In genomic region chr10:120257231-120257630, GRCm38 (mm10) we compare ENCODE assay signal across 9 mouse cellular contexts. TPM values are rescaled to one million over a fixed set of nuclear protein-coding genes. Genes with fewer than 3 reads are reported as not detected.
DNase-seq lines count a peak whose midpoint lies in the region; ATAC-seq and TF ChIP-seq lines count a peak whose summit lies in the region.
"Had no signal": no experiment of that assay in that cellular context is flagged by ENCODE, and none has a peak within 500 bp of the region (broad histone marks: within the 10 kb centered on the region; RNA-seq: fewer than 3 reads in every experiment).

No protein-coding gene starts in this region.

- peak; percentile 54 for DNase-seq in kidney, adult 18-20 months
- DNase-seq in MN1 (ENCODE audit: low spot score) = peak; percentile 75
- peak; percentile 6 for DNase-seq in cerebellum, adult 9-11 months
- DNase-seq in heart, postnatal 14 days = peak; percentile 14 to 58
- DNase-seq in left cerebral cortex, adult 2 months (ENCODE audit: extremely low spot score in 1 of 2, low spot score in 2 of 2) = peak; percentile 43 to 46
- DNase-seq in midbrain, postnatal 0 days (ENCODE audit: low spot score) = peak; percentile 88
- no peak for DNase-seq in spleen, postnatal 14 days (ENCODE audit: low spot score in 2 of 2)

- H3K4me3 ChIP-seq in kidney, embryonic 16.5 days (ENCODE audit: low read length) = no peak overlapping the region
- H3K4me3 ChIP-seq in left cerebral cortex, adult 2 months = no peak overlapping the region
- no peak overlapping the region for H3K4me3 ChIP-seq in midbrain, postnatal 0 days (ENCODE audit: low read depth, low read length)
- H3K4me3 ChIP-seq: midbrain, embryonic 12.5 days had no signal

- H3K4me2 ChIP-seq in kidney, embryonic 16.5 days (replicated peaks; ENCODE audit: low read depth, low read length) = no peak overlapping the region
- no peak overlapping the region for H3K4me2 ChIP-seq in midbrain, postnatal 0 days (ENCODE audit: low read depth, low read length, poor library complexity, severe bottlenecking)
- H3K4me2 ChIP-seq: midbrain, embryonic 12.5 days had no signal

- WGBS in kidney, embryonic 16.5 days = 18% methylated on average over 11 of the region's 11 CpGs
- WGBS in midbrain, postnatal 0 days = 23% methylated on average over 11 of the region's 11 CpGs

- no peaks in the 10 kb centered on the region for H3K36me3 ChIP-seq in kidney, embryonic 16.5 days (ENCODE audit: insufficient read depth, low read length)
- no peaks in the 10 kb centered on the region for H3K36me3 ChIP-seq in midbrain, postnatal 0 days (ENCODE audit: insufficient read depth, low read length)
- H3K36me3 ChIP-seq: midbrain, embryonic 12.5 days had no signal

- no peaks in the 10 kb centered on the region for H3K9me3 ChIP-seq in kidney, embryonic 16.5 days (ENCODE audit: low read length)
- H3K9me3 ChIP-seq in midbrain, postnatal 0 days (ENCODE audit: low read length) = no peaks in the 10 kb centered on the region
- H3K9me3 ChIP-seq: midbrain, embryonic 12.5 days had no signal

- H3K9ac ChIP-seq in kidney, embryonic 16.5 days (replicated peaks; ENCODE audit: low read length) = no peak overlapping the region
- H3K9ac ChIP-seq in midbrain, postnatal 0 days (replicated peaks; ENCODE audit: low read length, poor library complexity, severe bottlenecking) = no peak overlapping the region
- H3K9ac ChIP-seq: midbrain, embryonic 12.5 days had no signal

- peak; percentile 69 for TF ChIP-seq CTCF in left cerebral cortex, adult 2 months (IDR thresholded peaks at IDR 0.05)
- TF ChIP-seq CTCF in midbrain, postnatal 0 days (IDR thresholded peaks at IDR 0.05) = peak; percentile 89

- intact Hi-C loops in heart, postnatal 14 days (cut with DNase I) = loop anchor here (5.0 to 10.0 kb wide), 3 partner anchors 410 to 998 kb away; no protein-coding TSS in a partner anchor
- intact Hi-C loops in left cerebral cortex, adult 2 months (cut with DNase I) = loop anchor here (2.0 kb wide), 1 partner anchor 444 kb away; no protein-coding TSS in a partner anchor

- peaks cover 12% of the 10 kb centered on the region for H3K4me1 ChIP-seq in kidney, embryonic 16.5 days (ENCODE audit: insufficient read depth, low read length)
- no peaks in the 10 kb centered on the region for H3K4me1 ChIP-seq in midbrain, postnatal 0 days (ENCODE audit: insufficient read depth, low read length)
- H3K4me1 ChIP-seq: midbrain, embryonic 12.5 days had no signal

- H3K27me3 ChIP-seq in kidney, embryonic 16.5 days (ENCODE audit: insufficient read depth, low read length) = no peaks in the 10 kb centered on the region
- H3K27me3 ChIP-seq in midbrain, postnatal 0 days (ENCODE audit: insufficient read depth, low read length) = no peaks in the 10 kb centered on the region

- ATAC-seq in kidney, embryonic 16.5 days (ENCODE audit: low FRiP score, low TSS enrichment) = no peak
- ATAC-seq in midbrain, postnatal 0 days (ENCODE audit: low FRiP score) = no peak

- H3K27ac ChIP-seq in kidney, embryonic 16.5 days (ENCODE audit: low read length) = no peak overlapping the region
- no peak overlapping the region for H3K27ac ChIP-seq in left cerebral cortex, adult 2 months
- no peak overlapping the region for H3K27ac ChIP-seq in midbrain, postnatal 0 days (ENCODE audit: low read depth, low read length)
- H3K27ac ChIP-seq: midbrain, embryonic 12.5 days had no signal

RNA-seq across cellular contexts. Expression of gene Llph, which starts 30.4 kb away (rescaled TPM):
- 45.1 and 54.1 TPM in 2 replicates for polyA plus RNA-seq in kidney, embryonic 16.5 days (2015; fragmentation: Nextera tagmentation; extraction: Ambion mirVana)
- total RNA-seq in heart, postnatal 14 days (2021) = 1 to 10 TPM; 4.8 to 8.5 TPM
- 10 to 100 TPM; 21.7 to 24.3 TPM for total RNA-seq in left cerebral cortex, adult 2 months (2021)
- total RNA-seq in midbrain, postnatal 0 days (2014; rRNA removed) = 4.0 and 6.2 TPM in 2 replicates
- 34.1 and 40.1 TPM in 2 replicates for polyA plus RNA-seq in midbrain, postnatal 0 days (2015; fragmentation: Nextera tagmentation; extraction: Ambion mirVana)

RNA-seq across cellular contexts. Expression of gene Irak3, which starts 55.3 kb away (rescaled TPM):
- 0.95 and 1.3 TPM in 2 replicates for polyA plus RNA-seq in kidney, embryonic 16.5 days (2015; fragmentation: Nextera tagmentation; extraction: Ambion mirVana)
- total RNA-seq in heart, postnatal 14 days (2021) = 1 to 10 TPM; 2.9 to 4.8 TPM
- under 1 TPM; 0.61 to 0.72 TPM for total RNA-seq in left cerebral cortex, adult 2 months (2021)
- 0.33 and 0.60 TPM in 2 replicates for total RNA-seq in midbrain, postnatal 0 days (2014; rRNA removed)
- 0.17 and 0.19 TPM in 2 replicates for polyA plus RNA-seq in midbrain, postnatal 0 days (2015; fragmentation: Nextera tagmentation; extraction: Ambion mirVana)

RNA-seq across cellular contexts. Expression of gene Tmbim4, which starts 55.8 kb away (rescaled TPM):
- polyA plus RNA-seq in kidney, embryonic 16.5 days (2015; fragmentation: Nextera tagmentation; extraction: Ambion mirVana) = 208 and 218 TPM in 2 replicates
- 10 to 100 TPM; 91.0 to 91.8 TPM for total RNA-seq in heart, postnatal 14 days (2021)
- 10 to 100 TPM; 58.7 to 68.8 TPM for total RNA-seq in left cerebral cortex, adult 2 months (2021)
- 40.5 and 70.6 TPM in 2 replicates for total RNA-seq in midbrain, postnatal 0 days (2014; rRNA removed)
- 109 and 115 TPM in 2 replicates for polyA plus RNA-seq in midbrain, postnatal 0 days (2015; fragmentation: Nextera tagmentation; extraction: Ambion mirVana)

Comparison
In these comparisons a context has a peak if more than half of its experiments do, and no peak if none do; other contexts are left out.
1. DNase-seq: peak in kidney, adult 18-20 months (single experiment), MN1 (single experiment), cerebellum, adult 9-11 months (single experiment), heart, postnatal 14 days (2 of 2), left cerebral cortex, adult 2 months (2 of 2) and midbrain, postnatal 0 days (single experiment); none in spleen, postnatal 14 days (0 of 2).